Mouse (Mus musculus): ENCODE results near the gene Plau.

Gene Plau

DNA sequence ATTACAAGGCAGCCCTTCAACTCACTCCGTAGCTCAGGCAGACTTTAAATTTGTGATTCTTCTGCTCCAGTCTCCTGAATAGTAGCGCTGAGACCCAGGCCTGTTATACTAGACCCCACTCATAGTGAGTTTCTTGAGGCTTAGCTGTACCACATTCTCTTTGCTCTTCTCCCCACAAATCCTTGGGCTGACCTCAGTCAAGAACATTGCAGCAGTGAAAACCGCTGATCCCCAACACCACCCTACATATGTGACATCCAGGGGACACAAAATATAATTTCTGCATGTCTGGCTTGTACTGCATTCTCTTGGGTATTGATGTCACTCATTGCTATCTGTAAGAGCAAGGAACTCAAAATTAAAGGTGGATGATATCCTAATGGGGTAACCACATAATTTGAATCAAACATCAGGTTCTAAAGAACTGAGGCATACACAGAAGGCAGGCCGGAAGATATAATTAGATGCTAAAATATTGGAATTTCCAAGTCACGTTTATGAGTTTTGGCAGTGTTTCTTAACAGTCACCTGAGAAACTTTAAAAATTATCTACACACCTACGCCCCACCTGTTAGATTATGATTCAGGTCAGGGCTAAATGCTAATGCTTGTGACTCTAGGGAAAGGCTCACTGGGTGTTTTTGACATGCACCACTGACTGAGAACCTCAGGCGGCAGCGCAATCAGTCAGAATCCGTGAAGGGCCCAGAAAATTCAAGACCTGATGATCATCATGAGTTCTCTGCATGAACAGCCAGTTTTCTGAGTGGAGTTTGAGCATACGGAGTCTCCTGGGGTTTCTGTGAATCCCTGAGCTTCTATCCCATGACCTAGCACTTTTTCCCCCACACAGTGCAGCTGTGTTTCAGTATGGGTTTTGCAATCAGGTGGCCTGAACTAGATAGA lies 8.5 kb downstream of the Plau start:
- DNase-seq (ENCODE audit: low spot score), result no peak

DNA sequence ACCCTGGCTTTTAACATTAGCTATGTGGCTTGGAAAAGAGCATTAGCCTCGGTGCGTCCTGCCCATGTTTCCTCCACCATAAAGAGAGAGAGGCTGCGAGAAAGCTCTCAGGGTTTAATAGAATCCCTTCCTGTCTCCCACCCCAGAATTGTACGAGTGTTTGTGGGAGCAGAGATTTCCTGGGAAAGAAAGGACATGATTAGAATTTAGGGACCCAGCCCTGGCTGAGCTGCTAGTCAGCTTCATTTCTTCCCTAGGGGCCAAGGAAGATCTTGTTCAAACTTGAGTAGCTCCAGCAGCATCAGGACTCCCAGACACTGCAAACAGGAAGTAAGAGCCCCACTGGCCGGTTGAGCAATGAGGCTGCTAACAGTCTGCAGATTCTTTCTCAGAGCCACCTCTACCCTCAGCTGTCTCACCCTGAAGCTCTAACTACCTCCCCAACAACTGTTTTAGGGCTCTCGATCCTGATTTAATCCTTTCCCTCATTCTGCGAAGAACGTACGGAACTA lies 9.2 kb downstream of the Plau start:
- DNase-seq (ENCODE audit: low spot score), result no peak

DNA sequence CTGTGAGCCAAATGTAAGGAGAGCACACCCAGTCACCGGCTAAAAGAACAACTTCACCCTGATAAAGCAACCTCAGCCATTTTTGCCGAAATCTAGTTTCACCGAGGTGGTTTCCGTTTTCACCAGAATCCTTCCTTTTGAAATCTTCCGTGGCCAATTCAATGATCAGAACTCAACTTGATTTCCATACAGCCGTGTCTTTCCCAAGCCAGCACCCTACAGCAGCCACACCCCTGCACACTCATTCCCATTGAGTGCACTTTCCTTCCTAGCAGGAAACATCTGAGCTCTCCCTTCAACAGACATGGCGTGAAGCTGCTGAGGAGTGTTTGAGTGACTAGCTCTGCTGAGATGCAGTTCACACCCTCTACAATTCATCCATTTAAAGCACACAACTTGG lies 9.8 kb downstream of the Plau start:
- no peak for DNase-seq (ENCODE audit: low spot score)

DNA sequence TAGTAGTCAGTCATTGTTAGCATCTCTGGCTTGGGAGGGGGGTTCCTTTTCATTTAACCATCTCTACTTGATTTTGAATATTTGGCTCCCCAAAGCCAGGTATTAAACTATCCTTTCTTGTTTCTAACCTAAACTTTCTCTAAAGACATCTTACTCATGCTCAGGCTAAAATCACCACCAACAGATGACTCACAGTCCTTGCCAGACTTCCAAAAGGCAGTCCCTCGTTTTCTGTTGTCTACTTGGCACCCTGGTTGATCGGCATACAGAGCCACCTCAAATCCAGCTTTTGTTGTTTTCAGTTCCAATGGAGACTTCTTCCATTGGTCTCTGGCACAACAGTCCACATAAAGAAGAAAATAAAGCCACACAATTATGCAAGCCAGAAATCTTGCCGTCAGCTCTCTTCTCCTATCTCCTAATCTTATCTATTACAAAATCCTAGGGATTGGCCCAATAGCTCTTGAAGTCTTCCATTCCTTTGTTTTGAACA lies 11.2 kb downstream of the Plau start:
- no peak for DNase-seq (ENCODE audit: low spot score)

DNA sequence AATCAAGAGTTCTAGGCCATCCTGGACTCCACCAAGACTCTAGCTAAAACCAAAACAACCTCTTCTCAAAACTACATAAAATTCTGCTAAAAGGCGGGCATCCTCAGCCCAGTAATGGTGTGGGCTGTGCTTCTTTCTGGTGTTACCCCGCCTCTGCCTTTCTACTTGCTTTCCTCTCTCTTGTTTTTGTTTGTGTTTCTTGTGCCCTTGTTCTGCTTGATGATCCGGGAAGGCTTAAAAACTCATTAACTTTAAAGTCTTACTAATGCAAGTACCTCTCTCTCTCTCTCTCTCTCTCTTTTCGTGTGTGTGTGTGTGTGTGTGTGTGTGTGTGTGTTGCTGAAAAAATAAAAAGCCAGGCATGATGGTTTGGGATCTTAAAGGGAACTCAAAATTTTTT lies 13.3 kb downstream of the Plau start:
- no peak for DNase-seq (ENCODE audit: low spot score)

DNA sequence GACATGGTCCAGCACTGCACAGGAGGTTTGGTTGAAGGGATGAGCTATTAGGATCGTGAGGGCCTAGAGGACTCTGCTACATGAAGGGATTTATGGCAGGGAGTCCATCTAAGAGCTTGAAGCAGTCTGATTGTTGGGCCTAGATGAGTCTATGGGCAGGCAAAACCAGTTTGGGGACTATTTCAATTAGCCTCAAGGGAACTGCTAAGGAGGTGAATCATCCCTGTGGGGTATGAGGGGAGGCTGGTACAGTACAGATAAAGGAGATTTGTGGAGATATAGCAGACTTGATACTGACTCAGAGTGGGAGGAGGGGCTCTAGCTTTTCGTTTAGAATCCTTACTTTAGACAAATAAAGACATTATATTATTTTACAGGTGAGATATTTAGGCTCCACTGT lies 14.0 kb downstream of the Plau start:
- DNase-seq (ENCODE audit: low spot score), result no peak

DNA sequence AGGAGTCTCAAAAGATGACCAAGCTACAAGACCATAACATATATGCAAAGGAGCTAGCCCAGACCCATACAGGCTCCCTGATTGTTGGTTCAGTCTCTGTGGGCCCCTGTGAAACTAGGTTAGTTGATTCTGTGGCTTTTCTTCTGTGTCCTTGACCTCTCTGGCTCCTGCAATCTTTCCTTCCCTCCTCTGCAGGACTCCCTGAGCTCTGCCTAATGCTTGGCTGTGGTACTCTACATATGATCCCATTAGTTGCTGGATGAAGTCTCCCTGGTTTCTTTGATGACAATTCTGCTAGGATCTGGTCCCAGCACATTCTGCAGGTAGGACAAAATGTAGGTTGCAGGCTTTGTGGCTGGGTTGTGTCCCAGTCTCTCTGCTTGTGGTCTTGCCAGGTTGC lies 15.3 kb downstream of the Plau start:
- DNase-seq (ENCODE audit: low spot score), result no peak

DNA sequence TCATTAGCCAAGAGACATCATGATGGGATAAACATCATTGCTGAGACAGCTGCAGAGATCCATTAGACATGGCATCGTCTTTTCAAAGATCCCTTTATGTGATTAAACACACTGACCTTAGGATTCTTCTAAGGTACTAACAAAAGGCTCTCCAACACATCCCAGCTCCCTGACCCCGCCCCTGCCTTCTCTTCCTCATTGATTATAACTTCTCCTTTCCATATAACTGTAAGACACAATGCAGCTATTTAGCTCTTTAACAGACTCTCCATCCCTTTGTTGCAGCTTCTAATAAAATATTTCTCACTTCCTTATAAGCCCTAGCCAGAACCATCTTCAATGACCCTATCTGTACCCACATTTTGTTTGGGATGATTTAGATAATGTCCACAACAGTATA lies 24.7 kb downstream of the Plau start:
- DNase-seq (ENCODE audit: low spot score), result no peak

DNA sequence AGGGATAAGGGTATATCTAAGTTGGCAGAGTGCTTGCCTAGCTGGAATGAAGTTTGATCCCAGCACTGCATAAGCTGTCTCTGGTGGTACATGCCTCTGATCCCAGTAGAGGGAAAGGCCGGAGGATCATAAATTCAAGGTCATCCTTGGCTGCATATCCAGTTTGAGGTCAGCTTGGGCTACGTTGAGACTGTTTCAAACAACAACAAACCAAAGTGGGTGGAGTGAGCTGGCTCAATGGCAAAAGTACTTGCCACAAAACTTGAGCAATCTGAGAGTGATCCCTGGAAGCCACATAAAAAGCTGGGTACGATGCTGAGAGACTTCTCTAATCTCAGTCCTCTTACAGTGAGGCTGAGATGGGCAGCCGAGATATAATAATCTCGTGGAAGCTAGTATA lies 25.1 kb downstream of the Plau start:
- DNase-seq (ENCODE audit: low spot score), result no peak

DNA sequence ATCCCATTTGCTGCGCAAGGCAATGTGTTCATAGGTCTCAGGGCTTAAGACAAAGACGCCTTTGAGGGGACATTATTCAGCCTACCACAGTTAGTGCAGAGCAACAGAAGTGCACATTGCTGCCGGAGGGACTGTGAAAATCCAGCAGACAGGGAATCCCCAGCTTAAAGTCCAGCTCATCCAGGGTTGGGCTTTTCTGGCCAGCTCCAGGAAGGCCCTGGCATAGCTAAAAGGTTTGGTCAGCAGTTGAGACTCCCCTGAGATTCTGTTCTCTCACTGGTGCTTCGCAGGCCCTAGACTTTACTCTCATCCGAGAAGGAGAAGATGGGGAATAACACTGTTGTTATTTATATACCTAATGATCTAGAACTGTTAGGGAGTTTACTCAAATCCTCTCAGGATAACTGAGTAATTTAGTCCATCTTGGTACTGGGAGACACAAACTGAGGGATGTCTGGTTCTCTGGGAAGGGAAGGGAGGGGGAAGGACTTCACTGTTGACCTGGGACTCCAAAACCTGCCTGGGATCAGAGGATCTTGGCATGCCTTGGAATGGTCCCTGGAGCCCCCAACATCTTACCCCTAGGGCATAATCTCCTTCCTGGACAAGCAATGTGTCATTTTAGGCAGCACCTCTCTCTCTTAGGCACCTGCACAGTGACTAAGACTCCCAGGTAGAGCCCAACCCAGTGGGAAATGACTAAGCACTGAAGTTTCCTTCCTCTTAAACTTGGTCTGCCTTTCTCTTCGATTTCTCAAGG lies 27.0 kb downstream of the Plau start:
- no peak for DNase-seq (ENCODE audit: low spot score)

DNA sequence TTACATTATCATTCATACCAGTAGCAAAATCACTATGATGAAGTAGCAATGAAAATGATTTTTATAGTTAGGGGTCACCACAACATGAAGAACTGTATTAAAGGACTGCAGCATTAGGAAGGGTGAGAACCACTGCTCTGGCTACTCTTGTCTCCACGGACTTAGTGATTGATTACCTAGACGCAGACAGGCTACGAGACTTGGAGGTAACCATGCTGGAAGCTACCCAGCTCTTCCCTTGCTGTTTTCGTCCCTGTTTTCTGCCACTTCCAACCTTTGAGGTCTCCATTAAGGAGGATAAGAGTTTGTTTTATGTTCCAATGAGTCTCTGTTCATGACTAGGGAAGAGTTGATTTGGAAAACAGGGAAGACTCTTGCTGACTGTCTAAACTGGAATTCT lies 27.7 kb downstream of the Plau start:
- DNase-seq (ENCODE audit: low spot score), result no peak

DNA sequence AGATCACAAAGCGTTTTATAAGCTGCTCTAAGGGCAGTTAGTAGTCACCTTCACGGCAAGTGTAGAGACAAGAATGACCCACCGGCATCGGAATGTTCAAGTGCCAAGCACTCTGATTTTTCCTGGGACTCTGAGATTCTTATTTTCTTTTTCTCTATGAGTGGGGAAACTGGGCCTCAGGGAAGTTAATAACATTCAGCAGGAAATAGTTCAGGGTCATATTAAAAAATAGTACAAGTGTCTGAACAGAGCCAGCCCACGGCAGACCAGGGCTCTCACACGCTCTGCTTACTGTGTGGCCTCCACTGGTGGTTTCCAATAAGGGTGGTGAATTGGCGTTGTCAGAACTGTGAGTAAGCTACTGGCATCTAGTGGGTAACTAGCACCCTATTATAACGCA lies 29.1 kb downstream of the Plau start:
- no peak for DNase-seq (ENCODE audit: low spot score)

DNA sequence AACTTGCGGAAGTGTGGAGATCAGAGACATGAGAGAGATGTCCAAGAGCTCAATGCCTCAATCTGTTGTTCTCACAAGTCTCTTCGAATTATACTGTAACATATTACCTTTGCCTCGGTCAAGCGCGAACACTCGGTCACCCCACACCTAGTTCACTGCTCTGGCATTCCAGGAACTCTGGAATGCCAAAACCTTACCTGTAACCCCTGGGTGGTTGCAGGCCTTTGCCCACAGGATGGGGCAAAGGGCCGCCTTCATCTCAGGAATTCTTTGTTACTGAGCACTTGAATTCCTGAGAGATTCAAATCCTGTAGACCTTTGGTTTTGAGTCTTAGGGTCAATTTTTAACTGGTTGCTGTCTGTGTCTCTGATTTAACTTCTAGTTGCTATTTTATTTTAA lies 29.9 kb downstream of the Plau start:
- no peak for DNase-seq (ENCODE audit: low spot score)

DNA sequence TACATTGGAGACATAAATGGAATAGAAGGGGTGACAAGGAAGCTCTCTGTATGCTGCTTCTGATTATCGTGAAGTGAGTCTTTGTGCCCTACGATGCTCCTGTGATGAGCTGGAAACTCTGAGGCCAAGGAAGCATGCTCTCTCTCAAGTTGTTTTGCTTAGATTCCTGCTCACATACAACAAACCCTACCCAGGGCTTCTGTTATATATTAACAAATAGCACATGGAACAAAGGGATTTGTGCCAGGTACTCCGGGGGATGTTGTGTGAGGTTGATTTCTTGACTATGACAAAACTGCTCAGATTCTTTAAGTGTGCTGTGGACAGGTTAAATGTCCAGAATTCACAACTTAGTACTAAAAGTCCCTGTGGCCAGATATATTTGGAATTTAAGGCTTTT lies 33.6 kb downstream of the Plau start:
- DNase-seq (ENCODE audit: low spot score), result no peak

DNA sequence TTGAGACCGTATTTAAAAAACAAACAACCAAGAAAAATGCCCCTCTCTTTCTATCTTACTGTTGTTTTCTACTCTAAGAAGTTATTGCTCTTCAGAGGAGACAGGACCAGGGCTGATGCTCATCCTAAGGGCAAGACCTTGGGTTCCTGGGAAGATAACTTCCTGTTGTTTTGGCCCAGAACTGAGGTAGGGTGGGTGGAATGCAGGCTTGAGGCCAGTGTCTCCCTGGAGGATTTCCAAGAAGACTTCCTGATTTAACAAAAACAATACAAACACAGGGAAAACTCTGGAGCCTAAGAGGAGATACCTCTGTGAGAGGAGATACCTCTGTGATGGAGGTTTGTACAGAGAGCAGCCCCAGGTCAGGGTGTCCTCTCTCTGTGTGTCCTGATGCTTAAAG lies 35.0 kb downstream of the Plau start:
- no peak for DNase-seq (ENCODE audit: low spot score)

DNA sequence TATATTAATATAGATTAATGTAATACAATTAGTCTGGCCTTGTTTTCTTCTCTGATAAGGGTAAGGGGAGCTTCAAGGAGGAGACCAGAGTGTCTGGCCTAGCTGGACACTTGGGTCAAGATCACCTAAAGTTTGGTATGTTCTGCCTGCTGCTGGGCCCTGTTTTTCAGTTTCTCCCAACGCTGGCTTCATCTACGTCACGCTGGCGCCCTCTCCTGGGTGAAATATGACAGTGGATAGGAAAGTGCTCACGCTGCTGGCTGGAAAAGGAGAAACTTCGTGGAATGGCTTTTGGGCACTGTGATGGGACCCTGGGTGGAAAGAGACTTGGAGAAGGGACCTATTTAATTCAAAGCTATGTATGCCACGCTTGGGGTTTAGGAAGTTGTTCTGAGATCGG lies 36.8 kb downstream of the Plau start:
- peak; percentile 54 for DNase-seq (ENCODE audit: low spot score)

DNA sequence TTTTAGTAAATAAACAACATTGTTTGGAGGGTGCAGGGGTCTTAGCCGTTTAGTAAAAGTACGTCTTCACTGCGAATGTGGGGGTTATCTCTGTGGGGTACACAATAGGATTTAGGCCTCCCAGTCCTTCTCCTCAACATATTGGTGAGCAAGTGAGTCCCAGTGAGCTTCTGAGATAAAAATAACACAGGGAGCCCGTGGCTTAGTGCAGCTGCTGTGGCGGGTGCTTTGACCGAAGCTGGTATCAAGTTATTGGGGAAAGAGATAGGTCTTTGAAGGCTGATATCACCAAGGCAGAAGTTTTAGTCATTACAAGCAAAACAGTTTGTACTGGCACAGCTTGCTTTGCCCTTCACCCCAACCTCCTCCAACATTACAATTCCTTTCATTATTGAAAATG lies 37.5 kb downstream of the Plau start:
- DNase-seq (ENCODE audit: low spot score), result no peak

DNA sequence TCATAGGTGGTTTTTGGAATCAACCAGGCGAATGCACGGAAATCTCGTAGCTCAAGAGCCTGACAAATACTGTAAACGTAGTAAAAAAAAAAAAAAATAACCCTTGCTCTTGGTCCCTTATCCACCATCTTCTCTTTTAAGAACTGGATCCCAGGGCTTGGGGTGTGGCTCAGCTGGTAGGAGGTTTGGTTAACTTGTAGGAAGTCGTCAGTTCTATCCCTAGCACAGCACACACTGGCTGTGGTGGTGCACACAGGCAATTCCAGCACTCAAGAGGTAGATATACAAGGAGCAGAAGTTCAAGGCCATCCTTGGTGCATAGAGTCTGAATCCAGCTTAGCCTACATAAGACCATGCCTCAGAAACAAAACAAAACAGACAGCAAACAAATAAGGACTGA lies 48.2 kb downstream of the Plau start:
- DNase-seq (ENCODE audit: low spot score), result no peak

DNA sequence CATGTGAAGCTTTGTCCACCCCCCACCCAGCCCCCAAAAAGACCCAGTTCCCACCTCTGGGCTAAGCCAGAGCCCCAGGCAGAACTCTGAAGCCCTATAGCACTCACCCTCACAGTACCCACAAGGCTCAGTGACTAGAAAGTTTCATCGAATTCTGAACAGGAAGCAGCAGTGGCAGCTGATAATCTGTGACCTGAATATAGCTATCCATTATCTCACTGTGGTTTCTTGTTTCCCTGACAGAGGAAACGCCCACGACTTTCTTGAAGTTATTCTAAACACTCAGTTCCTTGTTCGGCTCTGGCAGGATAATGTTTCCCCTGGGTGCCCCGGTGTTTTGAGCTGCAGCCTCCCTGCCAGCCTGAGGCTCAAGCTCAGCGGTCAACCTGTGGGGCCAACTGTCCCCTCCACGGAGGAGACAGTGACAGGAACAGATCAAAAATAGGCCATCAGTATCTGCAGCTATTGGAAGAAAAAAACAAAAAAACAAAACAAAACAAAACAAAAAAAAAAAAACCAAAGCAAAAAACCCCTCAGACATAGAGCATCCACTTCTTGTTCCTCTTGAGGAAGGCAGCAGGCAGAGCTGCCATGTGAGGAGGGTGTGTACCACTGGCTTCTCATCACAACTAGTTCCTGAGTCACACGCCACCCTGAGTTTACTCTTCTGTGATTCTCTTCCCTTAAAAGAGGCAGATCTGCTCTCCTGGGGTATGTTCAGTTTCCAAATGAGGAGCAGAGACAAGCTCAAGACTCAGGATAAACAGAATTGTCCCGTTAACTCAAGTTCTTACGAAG lies 48.8 kb downstream of the Plau start:
- DNase-seq (ENCODE audit: low spot score), result no peak

DNA sequence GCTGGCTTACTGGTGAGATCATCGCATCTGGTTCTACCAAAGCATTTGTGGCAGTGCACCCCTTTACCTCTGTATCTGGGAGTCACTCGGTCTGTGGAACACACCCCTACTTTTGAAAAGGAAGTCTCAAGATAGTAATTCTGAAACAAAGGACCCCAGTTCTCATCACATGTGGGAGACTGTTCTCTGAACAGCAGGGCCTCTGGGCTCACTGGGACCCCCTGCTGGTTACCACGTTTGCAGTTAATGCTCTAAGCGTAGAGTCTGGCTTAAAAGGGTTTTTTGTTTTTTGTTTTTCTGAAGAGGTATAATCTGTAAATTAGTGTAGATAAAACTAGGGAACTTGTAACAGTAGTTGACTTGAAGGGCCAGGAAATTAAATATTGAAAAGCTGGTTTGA lies 49.8 kb downstream of the Plau start:
- DNase-seq (ENCODE audit: low spot score), result no peak

DNA sequence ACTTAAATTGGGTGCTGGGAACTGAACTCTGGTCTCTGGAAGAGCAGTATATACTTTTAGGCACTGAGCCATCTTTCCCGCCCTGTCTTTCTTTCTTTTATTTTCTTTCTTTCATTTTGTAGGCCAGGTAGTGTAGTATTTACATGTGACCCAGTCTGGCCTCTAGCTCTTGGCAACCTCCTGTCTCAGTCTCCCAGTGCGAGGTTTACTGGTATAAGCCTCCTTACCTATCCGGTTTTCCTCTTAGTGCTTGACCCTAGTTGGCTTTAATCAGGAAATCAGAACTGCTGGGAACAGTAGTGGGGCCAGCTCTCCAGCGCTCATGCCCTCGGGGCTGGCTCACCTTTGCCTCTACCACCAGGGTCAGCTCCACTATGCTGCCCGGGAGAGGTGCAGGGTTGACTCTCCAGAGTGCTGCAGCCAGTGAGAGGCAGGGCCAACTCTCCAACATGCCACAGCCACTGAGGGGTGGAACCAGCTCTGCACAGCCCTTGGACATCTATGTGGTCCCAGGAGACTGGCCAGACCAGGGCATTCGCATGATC lies 51.2 kb downstream of the Plau start:
- DNase-seq (ENCODE audit: low spot score), result no peak

DNA sequence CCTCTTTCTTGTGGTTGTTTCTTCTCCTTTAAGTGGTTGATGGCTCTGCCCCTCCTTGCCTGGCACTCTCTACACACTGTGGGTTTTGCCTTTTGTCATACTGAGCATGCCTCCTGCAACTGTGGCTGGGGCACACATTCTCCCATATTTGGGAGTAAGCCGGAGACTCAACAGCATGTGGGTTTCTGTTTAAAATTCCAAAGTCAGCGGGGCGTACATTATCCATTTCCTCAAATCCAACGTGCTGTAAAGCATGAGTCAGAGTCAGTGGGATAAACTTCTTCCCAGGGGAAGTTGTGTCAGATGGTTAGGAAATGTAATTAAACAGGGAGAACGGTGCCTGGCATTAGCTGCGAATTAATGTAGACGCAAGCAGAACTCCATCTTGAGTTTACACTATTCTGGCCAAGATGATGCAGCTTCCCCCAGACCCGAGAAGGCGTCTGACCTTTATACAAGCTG lies 55.5 kb downstream of the Plau start:
- DNase-seq (ENCODE audit: low spot score), result no peak

Measured in urinary bladder, postnatal 10 days (tissue).